In the genomic region with DNA sequence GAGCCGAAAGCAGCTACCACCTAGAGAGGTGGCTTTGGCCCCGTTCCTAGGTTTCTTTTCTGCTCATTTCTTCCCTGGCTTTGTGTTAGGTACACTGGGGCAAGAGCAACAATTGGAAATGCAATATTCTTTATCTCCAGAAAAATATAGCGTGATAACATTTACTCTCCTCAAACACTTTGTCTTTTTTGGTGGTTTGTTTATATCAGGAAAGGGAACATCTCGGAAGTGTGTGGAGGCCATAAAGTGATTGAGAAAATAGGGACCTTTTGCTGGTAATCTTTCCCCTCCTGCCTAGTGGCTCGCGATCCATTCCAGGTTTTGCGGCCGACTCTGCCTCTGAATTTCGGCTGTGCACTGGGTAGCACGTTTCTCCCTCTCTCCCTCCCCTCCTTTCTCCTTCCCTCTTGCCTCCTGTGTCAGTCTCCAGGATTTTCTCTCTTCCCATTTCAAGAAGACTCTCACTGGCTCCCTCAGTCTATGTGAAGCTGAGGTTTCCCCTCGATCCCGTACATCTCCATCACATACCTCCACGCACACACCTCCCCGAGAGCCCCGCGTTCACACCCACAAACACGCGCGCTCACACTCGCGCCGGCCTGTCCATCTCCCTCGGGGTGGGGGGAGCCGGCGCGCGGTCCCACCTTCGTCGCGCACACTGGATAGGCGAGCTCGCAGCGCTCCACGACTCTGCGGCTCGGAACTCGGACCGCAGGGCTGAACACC, we compare ENCODE assay signal across 8 mouse cellular contexts. TPM values are rescaled to one million over a fixed set of nuclear protein-coding genes. Genes with fewer than 3 reads are reported as not detected.
DNase-seq lines count a peak whose midpoint lies in the region; ATAC-seq and TF ChIP-seq lines count a peak whose summit lies in the region.

A gene (plus strand): TSS at position 440 of the 726 bp plus-strand sequence.

- peak within 1 kb of the TSS; percentile 61 for H3K9ac ChIP-seq in forebrain, postnatal 0 days

- TF ChIP-seq CTCF in forebrain, postnatal 0 days (IDR thresholded peaks at IDR 0.05; ENCODE audit: low read depth) = no peak
- TF ChIP-seq CTCF in layer of hippocampus, adult 2 months (conservative IDR thresholded peaks at IDR 0.05) = no peak

- H3K4me3 ChIP-seq in forebrain, postnatal 0 days (ENCODE audit: low read depth, low read length) = peak within 1 kb of the TSS; percentile 74
- H3K4me3 ChIP-seq in layer of hippocampus, adult 2 months = peak within 1 kb of the TSS; percentile 69

- peak; percentile 83 for ATAC-seq in forebrain, postnatal 0 days

- intact Hi-C loops in heart, postnatal 25 days (cut with DNase I) = loop anchor here (10.0 kb wide), 1 partner anchor 200 kb away; no protein-coding TSS in a partner anchor

- H3K4me1 ChIP-seq in forebrain, postnatal 0 days (ENCODE audit: insufficient read depth) = peaks cover 10% of the 10 kb centered on the region

- WGBS in forebrain, postnatal 0 days = under 1% methylated on average over 38 of the region's 38 CpGs

- DNase-seq in ES-CJ7 (ENCODE audit: low read depth, low spot score) = peak; percentile 87
- peak; percentile 61 for DNase-seq in cerebellum, adult 11-12 months
- DNase-seq in forebrain, postnatal 0 days = peak; percentile 91
- peak; percentile 48 for DNase-seq in heart, postnatal 25 days (ENCODE audit: low spot score)
- DNase-seq in layer of hippocampus, adult 2 months (ENCODE audit: low spot score in 2 of 2) = peak; percentile 80 to 81
- peak; percentile 26 to 33 for DNase-seq in lung, adult 18-20 months
- peak; percentile 68 for DNase-seq in ovary, postnatal 14 days (ENCODE audit: low spot score)
- DNase-seq in spleen, adult 18-20 months = no peak

- H3K27ac ChIP-seq in forebrain, postnatal 0 days (ENCODE audit: low read depth, low read length) = peak within 1 kb of the TSS; percentile 82
- peak within 1 kb of the TSS; percentile 84 for H3K27ac ChIP-seq in layer of hippocampus, adult 2 months

- no peaks in the 10 kb centered on the region for H3K9me3 ChIP-seq in forebrain, postnatal 0 days (ENCODE audit: low read length)

- no peaks in the 10 kb centered on the region for H3K27me3 ChIP-seq in forebrain, postnatal 0 days (ENCODE audit: insufficient read depth, low read length)

- peak within 1 kb of the TSS; percentile 89 for H3K4me2 ChIP-seq in forebrain, postnatal 0 days (ENCODE audit: low read depth)

- no peaks in the 10 kb centered on the region for H3K36me3 ChIP-seq in forebrain, postnatal 0 days (ENCODE audit: insufficient read depth)

RNA-seq across cellular contexts. Expression of the gene that starts here (rescaled TPM):
- 12.5 and 20.8 TPM in 2 replicates for total RNA-seq in forebrain, postnatal 0 days (2014; rRNA removed)
- 7.4 and 10.9 TPM in 2 replicates for polyA plus RNA-seq in forebrain, postnatal 0 days (2015; fragmentation: Nextera tagmentation; extraction: Ambion mirVana)
- 10 to 100 TPM; 11.0 to 13.5 TPM for total RNA-seq in heart, postnatal 25 days (2021)
- 10 to 100 TPM; 10.5 to 10.6 TPM for total RNA-seq in layer of hippocampus, adult 2 months (2021)

Comparison
In these comparisons a context has a peak if more than half of its experiments do, and no peak if none do; other contexts are left out.
1. DNase-seq: peak in ES-CJ7 (single experiment), cerebellum, adult 11-12 months (single experiment), forebrain, postnatal 0 days (single experiment), heart, postnatal 25 days (single experiment), layer of hippocampus, adult 2 months (2 of 2), lung, adult 18-20 months (2 of 2) and ovary, postnatal 14 days (single experiment); none in spleen, adult 18-20 months (0 of 2).